Mouse (Mus musculus) lung, postnatal 25 days (tissue): ENCODE results near the gene Zfp987.
"Not testable (repeated sequence)": the region's sequence is repeated elsewhere in the genome, so short reads cannot be mapped to it uniquely, and the experiment has no call there.

Experiments
- DNase-seq: peaks from one replicate; pipeline ENCODE4 v3.0.0; 2022; ENCODE audit warnings: low spot score

Zfp987 gene

GRCm38 (mm10) chr4:146173378-146174226 is 76.5 kb downstream of the Zfp987 start:
- DNase-seq = not testable (repeated sequence)
